Mouse (Mus musculus): ENCODE results near the gene Tgfbr2.

The Tgfbr2 gene

GRCm38 (mm10) chr9:116174481-116175461 is at the start of gene Tgfbr2:
Tgfbr2 (minus strand) TSS chr9:116175360.
- DNase-seq (ENCODE audit: low read depth, low spot score) = peak; percentile 79

- no peak for DNase-seq (ENCODE audit: low read depth, low spot score)
Measured at GRCm38 (mm10) chr9:116223368-116223767, 48.2 kb upstream of the Tgfbr2 start.

GRCm38 (mm10) chr9:116222643-116223042 is 47.5 kb upstream of the Tgfbr2 start:
- DNase-seq (ENCODE audit: low read depth, low spot score) = no peak

- DNase-seq (ENCODE audit: low read depth, low spot score) = no peak
Measured at GRCm38 (mm10) chr9:116222000-116222399, 46.8 kb upstream of the Tgfbr2 start.

- no peak for DNase-seq (ENCODE audit: low read depth, low spot score)
Measured at GRCm38 (mm10) chr9:116221565-116221964, 46.4 kb upstream of the Tgfbr2 start.

GRCm38 (mm10) chr9:116220616-116221015 is 45.5 kb upstream of the Tgfbr2 start:
- no peak for DNase-seq (ENCODE audit: low read depth, low spot score)

GRCm38 (mm10) chr9:116220159-116220515 is 45.0 kb upstream of the Tgfbr2 start:
- DNase-seq (ENCODE audit: low read depth, low spot score) = no peak

GRCm38 (mm10) chr9:116219234-116220158 is 44.3 kb upstream of the Tgfbr2 start:
- DNase-seq (ENCODE audit: low read depth, low spot score) = no peak

- peak; percentile 42 for DNase-seq (ENCODE audit: low read depth, low spot score)
Measured at GRCm38 (mm10) chr9:116218780-116219179, 43.6 kb upstream of the Tgfbr2 start.

GRCm38 (mm10) chr9:116217099-116217498 is 41.9 kb upstream of the Tgfbr2 start:
- DNase-seq (ENCODE audit: low read depth, low spot score) = no peak

- DNase-seq (ENCODE audit: low read depth, low spot score) = no peak
Measured at GRCm38 (mm10) chr9:116216677-116217076, 41.5 kb upstream of the Tgfbr2 start.

GRCm38 (mm10) chr9:116214296-116214695 is 39.1 kb upstream of the Tgfbr2 start:
- no peak for DNase-seq (ENCODE audit: low read depth, low spot score)

- peak; percentile 37 for DNase-seq (ENCODE audit: low read depth, low spot score)
Measured at GRCm38 (mm10) chr9:116212915-116213619, 37.9 kb upstream of the Tgfbr2 start.

- DNase-seq (ENCODE audit: low read depth, low spot score) = no peak
Measured at GRCm38 (mm10) chr9:116212069-116212468, 36.9 kb upstream of the Tgfbr2 start.

GRCm38 (mm10) chr9:116208169-116208904 is 33.2 kb upstream of the Tgfbr2 start:
- DNase-seq (ENCODE audit: low read depth, low spot score) = no peak

GRCm38 (mm10) chr9:116206901-116207300 is 31.7 kb upstream of the Tgfbr2 start:
- no peak for DNase-seq (ENCODE audit: low read depth, low spot score)

- DNase-seq (ENCODE audit: low read depth, low spot score) = no peak
Measured at GRCm38 (mm10) chr9:116203675-116204074, 28.5 kb upstream of the Tgfbr2 start.

- DNase-seq (ENCODE audit: low read depth, low spot score) = no peak
Measured at GRCm38 (mm10) chr9:116199127-116199526, 24.0 kb upstream of the Tgfbr2 start.

- DNase-seq (ENCODE audit: low read depth, low spot score) = no peak
Measured at GRCm38 (mm10) chr9:116198488-116198887, 23.3 kb upstream of the Tgfbr2 start.

GRCm38 (mm10) chr9:116197491-116198170 is 22.5 kb upstream of the Tgfbr2 start:
- no peak for DNase-seq (ENCODE audit: low read depth, low spot score)

Measured in mesoderm, embryonic 11.5 days (tissue).